Mouse (Mus musculus) embryonic fibroblast, embryonic 13.5 days (primary cell): ENCODE results near the gene Zyx.

Source experiments
- CTCF ChIP-seq: IDR thresholded peaks from 2 replicates; pipeline ENCODE4 v1.5.1; 2011; ENCODE audit warnings: mild to moderate bottlenecking, control low read depth, low read length, moderate library complexity, borderline replicate concordance; ENCODE audit not compliant: insufficient read depth
- POLR2A ChIP-seq: IDR thresholded peaks from 2 replicates; pipeline ENCODE4 v1.6.1; 2011; ENCODE audit warnings: low read depth, mild to moderate bottlenecking, control low read depth, low read length, moderate library complexity

DNA sequence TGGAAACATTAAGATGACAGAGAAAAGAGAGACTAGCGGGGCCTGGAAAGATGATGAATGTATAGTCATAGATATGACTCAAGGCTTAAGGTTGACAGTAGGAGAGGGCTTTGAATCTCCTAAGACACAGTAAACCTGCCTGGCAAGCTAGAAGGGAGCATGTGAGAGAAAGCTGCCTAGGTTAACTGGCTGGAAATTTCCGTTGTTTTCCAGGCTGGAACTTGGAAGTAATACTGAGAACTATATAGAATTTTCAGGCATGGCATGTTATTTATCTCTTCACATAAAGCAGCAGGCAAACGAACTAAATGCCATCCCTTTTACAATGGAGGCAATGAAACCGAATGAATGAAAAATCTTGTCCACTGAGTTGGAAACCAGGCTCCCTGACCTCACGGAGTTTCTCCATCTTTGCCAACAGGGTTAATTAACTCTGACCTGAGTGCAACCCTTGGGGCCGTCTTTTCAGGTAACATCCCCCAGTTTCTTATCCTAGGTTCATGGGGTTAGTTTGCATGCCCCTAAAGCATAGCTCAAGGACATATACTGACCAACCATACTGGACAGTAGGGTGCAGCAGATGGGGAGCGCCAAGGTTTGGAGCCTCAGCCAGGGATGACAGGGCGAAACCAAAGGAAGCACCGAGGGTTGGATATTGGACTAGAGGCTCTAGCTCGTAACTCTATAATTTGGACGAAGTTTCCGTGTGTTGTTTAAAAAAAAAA lies 987 bp upstream of the Zyx start:
- TF ChIP-seq CTCF (no peak), POLR2A (0 out of 2 replicates have a peak, but pooled peaks have one; percentile 12)
